26 mouse cellular contexts compared by ENCODE assay signal in the genomic region with DNA sequence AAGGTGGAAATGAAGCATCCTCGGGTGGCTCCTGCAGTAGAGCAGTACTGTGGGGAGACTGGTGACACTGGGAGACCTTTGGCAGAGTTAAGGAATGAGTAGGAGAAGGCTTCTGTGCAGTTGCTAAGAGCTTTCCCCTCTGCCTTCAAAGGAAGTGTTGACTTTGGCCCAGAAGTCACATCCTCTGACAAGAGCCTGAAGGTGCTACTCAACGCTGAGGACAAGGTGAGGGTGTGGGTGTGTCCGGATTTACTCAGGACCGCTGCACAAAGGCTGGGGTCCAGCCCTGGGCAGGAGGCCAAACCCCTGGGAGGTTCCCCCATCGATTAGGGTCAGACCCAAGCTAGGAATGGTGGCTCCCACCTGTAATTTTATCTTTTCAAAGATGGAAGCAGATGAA. TPM values are rescaled to one million over a fixed set of nuclear protein-coding genes. Genes with fewer than 3 reads are reported as not detected.
DNase-seq lines count a peak whose midpoint lies in the region; ATAC-seq lines count a peak whose summit lies in the region.
"Had no signal": no experiment of that assay in that cellular context is flagged by ENCODE, and none has a peak within 500 bp of the region (broad histone marks: within the 10 kb centered on the region; RNA-seq: fewer than 3 reads in every experiment).

No protein-coding gene starts in this region.

- no peaks in the 10 kb centered on the region for H3K9me3 ChIP-seq in intestine, embryonic 16.5 days (ENCODE audit: control insufficient read depth, low read length)
- H3K9me3 ChIP-seq in intestine, embryonic 15.5 days: no peaks in the 10 kb centered on the region
- H3K9me3 ChIP-seq: embryonic facial prominence, embryonic 10.5 days; embryonic facial prominence, embryonic 13.5 days; forebrain, embryonic 12.5 days; forebrain, embryonic 15.5 days; hindbrain, embryonic 12.5 days had no signal

- no peaks in the 10 kb centered on the region for H3K27me3 ChIP-seq in intestine, embryonic 16.5 days (replicated peaks; ENCODE audit: control insufficient read depth, insufficient read depth, low read length)
- no peaks in the 10 kb centered on the region for H3K27me3 ChIP-seq in intestine, embryonic 15.5 days (replicated peaks)
- H3K27me3 ChIP-seq: embryonic facial prominence, embryonic 13.5 days; forebrain, embryonic 12.5 days; forebrain, embryonic 15.5 days; hindbrain, embryonic 12.5 days had no signal

- H3K4me3 ChIP-seq in intestine, embryonic 16.5 days (ENCODE audit: low read length): no peak overlapping the region
- no peak overlapping the region for H3K4me3 ChIP-seq in intestine, embryonic 15.5 days (replicated peaks)
- H3K4me3 ChIP-seq: embryonic facial prominence, embryonic 10.5 days; embryonic facial prominence, embryonic 13.5 days; erythroblast, embryonic 14.5 days; forebrain, embryonic 12.5 days; forebrain, embryonic 15.5 days; hindbrain, embryonic 12.5 days had no signal

- no peak for ATAC-seq in intestine, embryonic 16.5 days
- no peak for ATAC-seq in intestine, embryonic 15.5 days
- ATAC-seq: forebrain, embryonic 15.5 days; hindbrain, embryonic 16.5 days had no signal

- 91% methylated on average over 5 of the region's 5 CpGs for WGBS in intestine, embryonic 16.5 days
- WGBS in intestine, embryonic 15.5 days: 87% methylated on average over 5 of the region's 5 CpGs

- peaks cover 18% of the 10 kb centered on the region for H3K36me3 ChIP-seq in intestine, embryonic 16.5 days (ENCODE audit: control insufficient read depth, insufficient read depth, low read length)
- H3K36me3 ChIP-seq in intestine, embryonic 15.5 days: peaks cover 46% of the 10 kb centered on the region

- peak; percentile 39 for DNase-seq in lung, postnatal 10 days
- DNase-seq in lung, postnatal 36 days: peak; percentile 71
- DNase-seq in yolk sac, embryonic 10.5 days (ENCODE audit: low spot score): peak; percentile 25
- DNase-seq in layer of hippocampus, adult 8-10 months (ENCODE audit: low spot score in 2 of 2): no peak
- no peak for DNase-seq in heart, adult 11 months
- DNase-seq in kidney, adult 18-20 months: no peak
- DNase-seq: adrenal gland, postnatal 10 days; adrenal gland, postnatal 36 days; cerebellum, adult 2 months; cerebellum, adult 9-11 months; cerebellum, postnatal 25 days; embryo, embryonic 11 days; gastrocnemius, postnatal 10 days; gastrocnemius, postnatal 36 days had no signal

- peak overlapping the region; percentile 38; the same call in 1 of the 2 replicates for H3K27ac ChIP-seq in intestine, embryonic 16.5 days (ENCODE audit: low read length)
- no peak overlapping the region for H3K27ac ChIP-seq in intestine, embryonic 15.5 days
- H3K27ac ChIP-seq: embryonic facial prominence, embryonic 10.5 days; embryonic facial prominence, embryonic 13.5 days; forebrain, embryonic 12.5 days; forebrain, embryonic 15.5 days; hindbrain, embryonic 12.5 days had no signal

- no peaks in the 10 kb centered on the region for H3K4me1 ChIP-seq in intestine, embryonic 16.5 days (ENCODE audit: control insufficient read depth, insufficient read depth, low read length)
- H3K4me1 ChIP-seq in intestine, embryonic 15.5 days (replicated peaks): 0 out of 2 replicates have a peak, but pooled peaks cover 2% of the 10 kb centered on the region
- H3K4me1 ChIP-seq: embryonic facial prominence, embryonic 10.5 days; embryonic facial prominence, embryonic 13.5 days; forebrain, embryonic 12.5 days; forebrain, embryonic 15.5 days; hindbrain, embryonic 12.5 days had no signal

- H3K9ac ChIP-seq in intestine, embryonic 16.5 days (ENCODE audit: low read depth, low read length): no peak overlapping the region
- no peak overlapping the region for H3K9ac ChIP-seq in intestine, embryonic 15.5 days
- H3K9ac ChIP-seq: embryonic facial prominence, embryonic 13.5 days; forebrain, embryonic 12.5 days; forebrain, embryonic 15.5 days; hindbrain, embryonic 12.5 days had no signal

- no peak overlapping the region for H3K4me2 ChIP-seq in intestine, embryonic 16.5 days (ENCODE audit: low read depth, low read length)
- H3K4me2 ChIP-seq in intestine, embryonic 15.5 days (replicated peaks): no peak overlapping the region
- H3K4me2 ChIP-seq: embryonic facial prominence, embryonic 13.5 days; forebrain, embryonic 12.5 days; forebrain, embryonic 15.5 days; heart, embryonic 11.5 days; hindbrain, embryonic 12.5 days had no signal

RNA-seq across cellular contexts. Expression of a gene that starts 9.9 kb away (rescaled TPM):
- 101 and 102 TPM in 2 replicates for polyA plus RNA-seq in intestine, embryonic 16.5 days (2015; fragmentation: Nextera tagmentation; extraction: Ambion mirVana)
- polyA plus RNA-seq in intestine, embryonic 15.5 days (2015; fragmentation: Nextera tagmentation; extraction: Ambion mirVana): 118 and 121 TPM in 2 replicates
- total RNA-seq in layer of hippocampus, adult 8-10 months (2022): 1 to 10 TPM in 3 of 4 experiments, under 1 TPM in 1; 0.51 to 1.9 (median 1.5) TPM

RNA-seq across cellular contexts. Expression of a gene that starts 14.9 kb away (rescaled TPM):
- 15.9 and 16.1 TPM in 2 replicates for polyA plus RNA-seq in intestine, embryonic 16.5 days (2015; fragmentation: Nextera tagmentation; extraction: Ambion mirVana)
- polyA plus RNA-seq in intestine, embryonic 15.5 days (2015; fragmentation: Nextera tagmentation; extraction: Ambion mirVana): 12.7 and 14.8 TPM in 2 replicates
- 10 to 100 TPM; 19.8 to 27.7 (median 23.7) TPM for total RNA-seq in layer of hippocampus, adult 8-10 months (2022)

RNA-seq across cellular contexts. Expression of a gene that starts 23.4 kb away (rescaled TPM):
- polyA plus RNA-seq in intestine, embryonic 16.5 days (2015; fragmentation: Nextera tagmentation; extraction: Ambion mirVana): 52.0 and 57.8 TPM in 2 replicates
- polyA plus RNA-seq in intestine, embryonic 15.5 days (2015; fragmentation: Nextera tagmentation; extraction: Ambion mirVana): 51.3 and 52.8 TPM in 2 replicates
- 10 to 100 TPM; 37.2 to 43.3 (median 38.6) TPM for total RNA-seq in layer of hippocampus, adult 8-10 months (2022)

RNA-seq across cellular contexts. Expression of a gene that starts 38.2 kb away (rescaled TPM):
- 0.56 and 0.69 TPM in 2 replicates for polyA plus RNA-seq in intestine, embryonic 16.5 days (2015; fragmentation: Nextera tagmentation; extraction: Ambion mirVana)
- polyA plus RNA-seq in intestine, embryonic 15.5 days (2015; fragmentation: Nextera tagmentation; extraction: Ambion mirVana): 0.96 and 1.3 TPM in 2 replicates
- total RNA-seq in layer of hippocampus, adult 8-10 months (2022): 1 to 10 TPM; 1.3 to 2.1 (median 1.8) TPM
- total RNA-seq: granulocyte monocyte progenitor cell, adult 5-6 weeks; hematopoietic stem cell, adult 5-6 weeks had no signal

RNA-seq across cellular contexts. Expression of a gene that starts 39.9 kb away (rescaled TPM):
- polyA plus RNA-seq in intestine, embryonic 16.5 days (2015; fragmentation: Nextera tagmentation; extraction: Ambion mirVana): 7.9 and 8.3 TPM in 2 replicates
- 9.3 and 10.7 TPM in 2 replicates for polyA plus RNA-seq in intestine, embryonic 15.5 days (2015; fragmentation: Nextera tagmentation; extraction: Ambion mirVana)
- total RNA-seq in layer of hippocampus, adult 8-10 months (2022): 10 to 100 TPM; 12.7 to 19.0 (median 14.2) TPM

Comparison
In these comparisons a context has a peak if more than half of its experiments do, and no peak if none do; other contexts are left out.
1. DNase-seq: peak in lung, postnatal 10 days (single experiment), lung, postnatal 36 days (single experiment) and yolk sac, embryonic 10.5 days (single experiment); none in layer of hippocampus, adult 8-10 months (0 of 2), heart, adult 11 months (single experiment) and kidney, adult 18-20 months (single experiment).